Mouse (Mus musculus) midbrain, embryonic 12.5 days (tissue): ENCODE measurements around the gene Eif3c. TPM values are rescaled to one million over a fixed set of nuclear protein-coding genes. Genes with fewer than 3 reads are reported as not detected.

ENCODE experiments used
- ATAC-seq: fragments of 200-750 bp; cut with Nextera tagmentation; 2 replicates; pipeline ENCODE4 v1.8.0; 2017; ENCODE audit warnings: low read depth, moderate TSS enrichment, moderate library complexity; ENCODE audit not compliant: low FRiP score
- H3K27ac ChIP-seq: fragments of 300-500 bp; sonication (generic); replicated peaks from 2 replicates; pipeline ENCODE4 v1.5.1; 2016; ENCODE audit warnings: mild to moderate bottlenecking
- H3K27me3 ChIP-seq: fragments of 300-500 bp; sonication (generic); 2 replicates; pipeline ENCODE4 v1.6.1; 2016; ENCODE audit warnings: mild to moderate bottlenecking
- H3K36me3 ChIP-seq: fragments of 300-500 bp; sonication (generic); 2 replicates; pipeline ENCODE4 v1.6.1; 2016
- H3K4me1 ChIP-seq: fragments of 300-500 bp; sonication (generic); 2 replicates; pipeline ENCODE4 v1.6.1; 2016
- H3K4me2 ChIP-seq: fragments of 300-500 bp; sonication (generic); replicated peaks from 2 replicates; pipeline ENCODE4 v1.6.1; 2016; ENCODE audit warnings: mild to moderate bottlenecking, moderate library complexity
- H3K4me3 ChIP-seq: fragments of 300-500 bp; sonication (generic); 2 replicates; pipeline ENCODE4 v1.5.1; 2016; ENCODE audit warnings: mild to moderate bottlenecking
- H3K9ac ChIP-seq: fragments of 300-500 bp; sonication (generic); replicated peaks from 2 replicates; pipeline ENCODE4 v1.6.1; 2016; ENCODE audit warnings: mild to moderate bottlenecking, moderate library complexity
- H3K9me3 ChIP-seq: fragments of 300-500 bp; sonication (generic); 2 replicates; pipeline ENCODE4 v1.6.1; 2016; ENCODE audit warnings: mild to moderate bottlenecking
- WGBS: fragments of 180-500 bp; shearing (Covaris S2); methylation state at CpG from one replicate; pipeline ENCODE4 v1.1.7; 2016; 5-methylcytosine and 5-hydroxymethylcytosine counted together
- polyA plus RNA-seq: library from polyadenylated mRNA; unstranded; fragments of >200 nt; fragmentation: Nextera tagmentation; extraction: Ambion mirVana; gene quantifications from 2 replicates; pipeline ENCODE4 v1.2.1, GENCODE M21; 2016

Eif3c gene
- polyA plus RNA-seq, 1 experiment from 2014 or later = 200 TPM

- peaks cover 60% of the 10 kb centered on the region for H3K36me3 ChIP-seq
- no peak overlapping the region for H3K9ac ChIP-seq
- H3K4me2 ChIP-seq = no peak overlapping the region
- H3K4me1 ChIP-seq = no peaks in the 10 kb centered on the region
- H3K27me3 ChIP-seq = no peaks in the 10 kb centered on the region
- no peaks in the 10 kb centered on the region for H3K9me3 ChIP-seq
- no peak overlapping the region for H3K27ac ChIP-seq
- H3K4me3 ChIP-seq = no peak overlapping the region
- 97% methylated on average over 2 of the region's 2 CpGs for WGBS
- no peak for ATAC-seq
These were observed 20.6 kb downstream of the Eif3c start for GRCm38 (mm10) chr7:126545631-126546030.

GRCm38 (mm10) chr7:126541661-126542060 lies 24.6 kb downstream of the Eif3c start:
- 82% methylated on average over 1 of the region's 1 CpGs for WGBS
- Histone ChIP-seq H3K9ac (no peak overlapping the region), H3K9me3 (no peaks in the 10 kb centered on the region), H3K27ac (no peak overlapping the region), H3K36me3 (peaks cover 20% of the 10 kb centered on the region), H3K4me3 (no peak overlapping the region), H3K27me3 (peaks cover 6% of the 10 kb centered on the region), H3K4me1 (0 out of 2 replicates have a peak, but pooled peaks cover 2% of the 10 kb centered on the region), H3K4me2 (no peak overlapping the region)
- ATAC-seq = no peak

DNA sequence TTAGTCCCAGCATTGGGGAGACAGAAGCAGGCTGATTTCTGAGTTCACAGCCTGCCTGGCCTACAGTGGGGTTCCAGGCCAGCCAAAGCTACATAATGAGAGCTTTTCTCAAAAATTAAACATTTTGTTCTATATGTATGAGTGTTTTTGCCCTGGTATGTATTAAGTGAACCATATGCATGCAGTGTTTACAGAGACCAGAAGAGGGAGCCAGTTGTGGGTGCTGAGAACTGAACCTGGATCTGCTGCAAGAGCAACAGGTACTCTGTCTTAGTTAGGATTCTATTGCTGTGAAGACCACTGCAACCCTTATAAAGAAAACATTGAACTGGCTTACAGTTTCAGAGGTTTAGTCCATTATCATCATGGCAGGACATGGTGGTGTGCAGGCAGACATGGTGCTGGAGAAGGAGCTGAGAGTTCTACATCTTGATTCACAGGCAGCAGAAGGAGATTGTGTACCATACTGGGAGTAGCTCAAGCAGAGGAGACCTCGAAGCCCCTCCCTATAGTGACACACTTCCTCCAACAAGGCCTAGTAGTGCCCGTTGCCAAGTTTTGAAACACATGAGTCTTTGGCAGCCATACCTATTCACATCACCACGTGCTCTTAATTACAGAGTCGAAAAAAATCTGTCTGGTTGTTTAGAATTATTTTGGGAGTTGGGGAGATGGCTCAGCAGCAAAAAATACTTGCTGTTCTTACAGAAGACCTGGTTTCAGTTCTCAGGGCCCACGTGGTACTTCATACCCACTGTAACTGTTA lies 28.2 kb downstream of the Eif3c start:
- H3K4me3 ChIP-seq = no peak overlapping the region
- H3K4me1 ChIP-seq = peaks cover 13% of the 10 kb centered on the region; the same call in 1 of the 2 replicates
- no peak overlapping the region for H3K4me2 ChIP-seq
- no peaks in the 10 kb centered on the region for H3K36me3 ChIP-seq
- ATAC-seq = no peak
- 80% methylated on average over 5 of the region's 5 CpGs for WGBS
- peaks cover 17% of the 10 kb centered on the region for H3K27me3 ChIP-seq
- no peak overlapping the region for H3K9ac ChIP-seq
- no peaks in the 10 kb centered on the region for H3K9me3 ChIP-seq
- H3K27ac ChIP-seq = no peak overlapping the region

DNA sequence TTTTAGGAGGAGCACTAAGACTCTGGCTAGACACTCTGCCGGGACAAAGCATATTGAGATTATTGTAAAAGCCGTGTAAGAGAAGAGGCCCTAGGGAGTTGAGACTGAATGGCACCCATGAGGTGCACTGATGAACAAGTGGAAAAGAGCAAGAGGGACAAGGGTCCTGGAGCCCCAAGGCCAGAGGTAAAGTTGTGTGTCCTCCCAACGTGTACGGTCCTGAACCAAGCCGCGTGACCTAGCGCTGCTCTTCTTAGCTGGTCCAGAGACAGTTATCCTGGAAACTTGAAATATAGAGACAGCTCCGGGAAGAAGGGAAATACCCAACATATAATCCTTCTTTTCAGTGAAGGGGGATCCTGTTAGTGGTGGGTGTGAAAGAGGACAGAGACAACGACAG lies 29.7 kb downstream of the Eif3c start:
- Histone ChIP-seq H3K27ac (no peak overlapping the region), H3K36me3 (no peaks in the 10 kb centered on the region), H3K9ac (peak overlapping the region; percentile 64; the same call in 1 of the 2 replicates), H3K4me3 (peak overlapping the region; percentile 45), H3K27me3 (peaks cover 17% of the 10 kb centered on the region), H3K4me2 (peak overlapping the region; percentile 72), H3K9me3 (no peaks in the 10 kb centered on the region), H3K4me1 (peaks cover 13% of the 10 kb centered on the region; the same call in 1 of the 2 replicates)
- 56% methylated on average over 9 of the region's 9 CpGs for WGBS
- no peak for ATAC-seq

DNA sequence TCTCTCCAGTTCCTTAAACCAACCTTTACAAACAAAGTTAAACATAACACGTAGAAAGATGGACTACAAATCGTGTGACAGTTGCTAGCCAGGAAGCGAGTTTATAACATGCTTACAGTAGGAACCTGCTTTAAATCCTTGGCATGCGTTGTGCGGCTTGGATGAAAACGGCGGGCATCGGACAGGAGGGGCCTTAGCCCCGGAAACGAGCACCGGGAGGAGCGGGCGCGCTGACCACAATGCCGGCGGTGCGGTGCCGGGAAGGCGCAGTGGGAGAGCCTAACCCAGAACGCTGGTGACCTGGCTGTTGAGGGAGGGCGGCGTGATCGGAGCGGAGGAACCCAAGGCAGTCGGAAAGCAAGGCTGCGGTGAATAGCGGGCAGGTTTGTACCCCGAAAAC lies 30.4 kb downstream of the Eif3c start:
- H3K27ac ChIP-seq = no peak overlapping the region
- H3K36me3 ChIP-seq = no peaks in the 10 kb centered on the region
- ATAC-seq = no peak
- peak overlapping the region; percentile 72 for H3K4me2 ChIP-seq
- H3K27me3 ChIP-seq = peaks cover 17% of the 10 kb centered on the region
- 2% methylated on average over 28 of the region's 28 CpGs for WGBS
- H3K9ac ChIP-seq = peak overlapping the region; percentile 64
- H3K4me1 ChIP-seq = peaks cover 13% of the 10 kb centered on the region; the same call in 1 of the 2 replicates
- peak overlapping the region; percentile 45 for H3K4me3 ChIP-seq
- no peaks in the 10 kb centered on the region for H3K9me3 ChIP-seq

DNA sequence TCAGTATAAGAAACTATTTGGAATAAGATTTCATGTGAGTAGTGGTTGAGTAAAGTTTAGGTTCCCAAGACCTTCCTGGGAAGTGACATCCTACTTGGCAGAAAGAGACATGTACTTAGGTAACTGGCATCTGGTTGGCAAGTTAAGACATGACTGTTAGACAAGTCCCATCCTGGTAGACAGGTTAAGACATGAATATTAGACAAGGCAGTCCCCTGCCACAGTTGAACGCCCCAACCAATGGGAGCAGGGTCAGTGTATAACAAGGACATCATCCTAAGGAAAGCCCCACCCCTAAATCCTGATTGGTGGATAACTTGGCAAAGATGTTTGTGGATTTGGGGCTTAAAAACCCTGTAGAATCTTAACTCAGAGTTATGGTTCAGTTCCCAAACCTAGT lies 32.8 kb downstream of the Eif3c start:
- no peaks in the 10 kb centered on the region for H3K9me3 ChIP-seq
- H3K9ac ChIP-seq = no peak overlapping the region
- peaks cover 17% of the 10 kb centered on the region for H3K27me3 ChIP-seq
- H3K4me2 ChIP-seq = no peak overlapping the region
- H3K4me3 ChIP-seq = no peak overlapping the region
- ATAC-seq = no peak
- 75% methylated on average over 1 of the region's 1 CpGs for WGBS
- no peak overlapping the region for H3K27ac ChIP-seq
- H3K4me1 ChIP-seq = peaks cover 13% of the 10 kb centered on the region; the same call in 1 of the 2 replicates
- no peaks in the 10 kb centered on the region for H3K36me3 ChIP-seq

DNA sequence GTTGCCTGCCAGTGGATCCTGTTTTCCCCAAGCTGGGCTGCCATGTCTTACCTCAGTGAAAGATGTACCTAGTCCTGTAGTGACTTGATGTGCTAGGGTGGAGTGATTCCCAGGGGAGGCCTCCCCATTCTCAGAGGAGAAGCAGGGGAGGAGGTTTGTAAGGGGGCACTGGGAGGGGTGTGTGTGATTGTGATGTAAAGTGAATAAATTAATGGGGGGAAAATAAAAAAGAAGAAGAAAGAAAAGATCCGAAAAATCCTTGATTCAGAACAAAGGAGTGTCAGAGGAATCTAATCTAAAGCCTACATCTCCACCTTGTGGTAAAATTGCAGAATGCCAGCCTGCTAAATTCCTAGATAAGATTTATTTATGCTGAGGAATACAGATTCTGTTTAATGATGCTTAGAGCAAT lies 38.0 kb downstream of the Eif3c start:
- WGBS = 5% methylated on average over 1 of the region's 1 CpGs
- no peaks in the 10 kb centered on the region for H3K9me3 ChIP-seq
- H3K36me3 ChIP-seq = no peaks in the 10 kb centered on the region
- no peak overlapping the region for H3K27ac ChIP-seq
- no peak overlapping the region for H3K4me3 ChIP-seq
- H3K9ac ChIP-seq = no peak overlapping the region
- no peaks in the 10 kb centered on the region for H3K27me3 ChIP-seq
- 0 out of 2 replicates have a peak, but pooled peaks cover 4% of the 10 kb centered on the region for H3K4me1 ChIP-seq
- ATAC-seq = no peak
- H3K4me2 ChIP-seq = 0 out of 2 replicates have a peak overlapping the region, but pooled peaks have one; percentile 7

GRCm38 (mm10) chr7:126523316-126523715 lies 42.9 kb downstream of the Eif3c start:
- no peak overlapping the region for H3K27ac ChIP-seq
- H3K27me3 ChIP-seq = 0 out of 2 replicates have a peak, but pooled peaks cover 5% of the 10 kb centered on the region
- 0 out of 2 replicates have a peak, but pooled peaks cover 4% of the 10 kb centered on the region for H3K4me1 ChIP-seq
- WGBS = 84% methylated on average over 3 of the region's 3 CpGs
- no peak overlapping the region for H3K4me3 ChIP-seq
- no peak for ATAC-seq
- H3K4me2 ChIP-seq = no peak overlapping the region
- no peaks in the 10 kb centered on the region for H3K9me3 ChIP-seq
- H3K9ac ChIP-seq = no peak overlapping the region
- H3K36me3 ChIP-seq = no peaks in the 10 kb centered on the region

DNA sequence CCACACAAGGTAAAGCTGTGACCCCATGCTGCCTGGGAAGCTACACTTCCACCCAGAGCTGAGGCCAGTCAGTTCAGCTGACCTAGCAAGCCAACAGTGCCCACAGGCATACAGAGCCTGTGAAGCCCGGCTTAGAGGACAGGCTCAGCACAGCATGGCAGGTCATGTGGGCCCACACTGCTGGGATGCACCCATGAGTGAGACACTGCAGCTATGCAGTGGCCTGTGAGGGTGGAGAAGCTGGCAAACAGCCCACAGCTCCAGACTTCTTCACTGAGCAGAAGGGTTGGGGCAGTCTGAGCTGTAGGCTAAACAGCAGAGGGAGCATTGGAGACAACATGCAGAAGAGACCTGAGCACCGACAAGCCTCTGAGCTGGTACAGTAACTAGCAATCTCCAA lies 46.7 kb downstream of the Eif3c start:
- no peaks in the 10 kb centered on the region for H3K36me3 ChIP-seq
- no peak overlapping the region for H3K9ac ChIP-seq
- 0 out of 2 replicates have a peak, but pooled peaks cover 5% of the 10 kb centered on the region for H3K27me3 ChIP-seq
- H3K4me3 ChIP-seq = no peak overlapping the region
- H3K9me3 ChIP-seq = no peaks in the 10 kb centered on the region
- ATAC-seq = no peak
- no peak overlapping the region for H3K4me2 ChIP-seq
- no peak overlapping the region for H3K27ac ChIP-seq
- 72% methylated on average over 2 of the region's 2 CpGs for WGBS
- no peaks in the 10 kb centered on the region for H3K4me1 ChIP-seq

DNA sequence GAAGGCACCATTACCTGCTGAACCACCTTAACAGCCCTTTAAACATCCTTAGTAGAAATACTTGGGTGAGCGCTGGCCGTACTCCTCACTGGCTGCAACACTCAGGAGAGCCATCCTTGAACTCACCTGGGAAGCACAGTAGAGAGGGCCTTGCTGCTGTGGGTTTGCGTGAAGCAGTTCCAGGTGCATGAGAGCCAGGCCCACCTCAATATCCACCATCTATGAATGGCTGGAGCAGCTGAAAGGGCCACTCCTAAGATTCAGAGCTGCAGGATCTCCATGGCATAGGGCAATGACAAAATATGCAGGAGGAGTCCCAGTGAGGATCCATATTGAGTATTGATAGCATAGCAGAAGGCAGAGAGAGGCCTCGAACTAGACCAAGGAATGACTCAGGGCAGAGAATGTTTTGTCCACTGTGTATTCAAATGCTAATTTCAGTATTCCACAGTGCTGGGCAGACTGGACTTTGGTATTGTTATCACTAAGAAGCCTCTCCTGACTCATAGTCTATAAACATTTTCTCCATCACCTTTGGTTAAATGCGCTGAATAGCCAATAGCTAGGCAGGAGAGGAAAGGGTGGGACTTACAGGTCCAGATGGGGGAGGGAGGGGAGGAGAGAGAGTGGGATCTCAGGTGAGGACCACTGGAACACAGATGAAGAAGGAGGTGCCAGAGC lies 47.8 kb downstream of the Eif3c start:
- no peak overlapping the region for H3K4me2 ChIP-seq
- 83% methylated on average over 5 of the region's 5 CpGs for WGBS
- H3K27ac ChIP-seq = no peak overlapping the region
- no peaks in the 10 kb centered on the region for H3K9me3 ChIP-seq
- H3K9ac ChIP-seq = no peak overlapping the region
- 0 out of 2 replicates have a peak, but pooled peaks cover 5% of the 10 kb centered on the region for H3K27me3 ChIP-seq
- H3K36me3 ChIP-seq = no peaks in the 10 kb centered on the region
- no peak for ATAC-seq
- no peaks in the 10 kb centered on the region for H3K4me1 ChIP-seq
- H3K4me3 ChIP-seq = no peak overlapping the region

GRCm38 (mm10) chr7:126511287-126511686 lies 54.9 kb downstream of the Eif3c start:
- no peak for ATAC-seq
- Histone ChIP-seq H3K4me3 (no peak overlapping the region), H3K36me3 (no peaks in the 10 kb centered on the region), H3K9me3 (no peaks in the 10 kb centered on the region), H3K4me1 (no peaks in the 10 kb centered on the region), H3K9ac (no peak overlapping the region), H3K4me2 (no peak overlapping the region), H3K27me3 (no peaks in the 10 kb centered on the region), H3K27ac (no peak overlapping the region)
- 89% methylated on average over 3 of the region's 3 CpGs for WGBS

DNA sequence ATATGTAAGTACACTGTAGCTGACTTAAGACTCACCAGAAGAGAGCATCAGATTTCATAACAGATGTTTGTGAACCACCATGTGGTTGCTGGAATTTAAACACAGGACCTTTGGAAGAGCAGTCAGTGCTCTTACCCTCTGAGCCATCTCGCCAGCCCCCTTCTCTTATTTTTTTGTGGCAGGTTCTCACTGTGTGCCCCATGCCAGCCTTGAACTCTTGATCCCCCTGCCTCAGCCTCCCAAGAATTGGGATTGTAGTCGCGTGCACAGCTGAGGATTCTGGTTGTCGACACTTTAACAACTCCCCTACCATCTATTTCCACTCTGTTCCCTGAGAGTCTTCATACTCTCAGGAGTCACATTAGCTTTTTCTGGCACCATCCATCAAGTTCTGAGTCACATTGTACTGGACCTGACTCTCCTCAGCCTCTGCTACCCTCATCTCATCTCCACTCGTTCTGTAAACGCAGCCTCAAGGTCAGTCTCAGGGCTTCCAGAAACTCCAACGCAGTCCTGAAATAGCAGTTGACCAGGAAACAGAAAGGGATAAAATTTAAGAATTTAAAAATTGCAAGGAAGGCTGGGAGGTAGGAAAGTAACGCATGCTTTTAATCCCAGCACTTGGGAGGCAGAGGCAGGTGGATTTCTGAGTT lies 59.0 kb downstream of the Eif3c start:
- WGBS = 89% methylated on average over 8 of the region's 8 CpGs
- H3K27me3 ChIP-seq = no peaks in the 10 kb centered on the region
- H3K4me1 ChIP-seq = peaks cover 6% of the 10 kb centered on the region; the same call in 1 of the 2 replicates
- H3K4me3 ChIP-seq = no peak overlapping the region
- no peak for ATAC-seq
- no peak overlapping the region for H3K4me2 ChIP-seq
- no peak overlapping the region for H3K9ac ChIP-seq
- H3K9me3 ChIP-seq = no peaks in the 10 kb centered on the region
- H3K27ac ChIP-seq = no peak overlapping the region
- no peaks in the 10 kb centered on the region for H3K36me3 ChIP-seq
